ENCODE assay signal across 10 mouse cellular contexts in the genomic region with DNA sequence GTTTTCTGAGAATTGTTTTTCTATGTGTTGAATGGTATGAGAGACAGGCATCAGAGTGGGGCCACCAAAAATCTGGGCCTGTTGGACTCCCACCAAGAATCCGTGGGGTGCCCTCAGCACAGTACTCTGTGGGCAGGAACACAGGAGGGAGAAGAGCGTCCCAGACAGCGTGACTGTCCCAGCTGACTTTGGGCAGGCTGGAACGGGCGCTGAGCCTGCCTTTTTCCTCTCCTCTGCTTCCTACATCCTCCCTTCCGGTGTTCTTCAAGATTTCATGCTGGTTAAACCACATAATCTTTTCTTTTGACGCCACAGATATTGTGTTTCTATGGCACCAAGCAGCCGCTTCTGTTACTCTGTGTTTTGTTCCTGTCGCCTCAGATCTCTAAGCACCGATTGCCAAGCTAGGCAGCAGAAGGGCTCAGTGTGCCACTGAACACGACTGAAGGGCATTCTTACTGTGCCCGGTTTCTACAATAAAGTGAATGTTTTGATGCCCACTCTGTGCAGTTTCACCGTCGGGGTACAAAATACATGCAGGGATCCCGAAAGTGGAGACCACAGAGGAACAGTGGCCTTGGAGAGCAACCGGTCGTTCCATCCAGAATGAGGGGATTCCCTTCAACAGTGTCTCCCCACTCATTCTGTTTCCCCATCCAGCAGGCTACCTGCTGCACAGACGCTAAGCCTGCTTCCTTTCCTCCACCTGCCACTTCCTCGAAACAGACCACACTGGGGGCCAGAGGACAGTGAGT.
DNase-seq lines count a peak whose midpoint lies in the region; ATAC-seq and TF ChIP-seq lines count a peak whose summit lies in the region.
"Had no signal": no experiment of that assay in that cellular context is flagged by ENCODE, and none has a peak within 500 bp of the region (broad histone marks: within the 10 kb centered on the region; RNA-seq: fewer than 3 reads in every experiment).

No protein-coding gene starts in this region.

- no peaks in the 10 kb centered on the region for H3K36me3 ChIP-seq in forebrain, embryonic 14.5 days (ENCODE audit: control insufficient read depth, insufficient read depth, low read length)
- no peaks in the 10 kb centered on the region for H3K36me3 ChIP-seq in forebrain, embryonic 13.5 days (ENCODE audit: poor library complexity, severe bottlenecking)
- H3K36me3 ChIP-seq in midbrain, embryonic 11.5 days (ENCODE audit: control insufficient read depth, insufficient read depth, low read length): no peaks in the 10 kb centered on the region
- H3K36me3 ChIP-seq in midbrain, embryonic 10.5 days: no peaks in the 10 kb centered on the region
- H3K36me3 ChIP-seq: liver, embryonic 15.5 days had no signal

- ATAC-seq in forebrain, embryonic 14.5 days: no peak
- ATAC-seq in forebrain, embryonic 13.5 days: no peak
- ATAC-seq in midbrain, embryonic 11.5 days (ENCODE audit: low FRiP score): no peak

- H3K27ac ChIP-seq in forebrain, embryonic 14.5 days (ENCODE audit: low read depth, low read length): no peak overlapping the region
- H3K27ac ChIP-seq in forebrain, embryonic 13.5 days: no peak overlapping the region
- H3K27ac ChIP-seq in midbrain, embryonic 11.5 days (ENCODE audit: low read depth, low read length): no peak overlapping the region
- no peak overlapping the region for H3K27ac ChIP-seq in midbrain, embryonic 10.5 days (replicated peaks)
- peak overlapping the region; percentile 73 for H3K27ac ChIP-seq in layer of hippocampus, adult 2 months
- H3K27ac ChIP-seq: liver, embryonic 15.5 days; macrophage had no signal

- no peaks in the 10 kb centered on the region for H3K4me1 ChIP-seq in forebrain, embryonic 14.5 days (ENCODE audit: control insufficient read depth, insufficient read depth, low read length)
- H3K4me1 ChIP-seq in forebrain, embryonic 13.5 days: no peaks in the 10 kb centered on the region
- no peaks in the 10 kb centered on the region for H3K4me1 ChIP-seq in midbrain, embryonic 11.5 days (ENCODE audit: control insufficient read depth, insufficient read depth, low read length)
- H3K4me1 ChIP-seq in midbrain, embryonic 10.5 days: 0 out of 2 replicates have a peak, but pooled peaks cover 4% of the 10 kb centered on the region
- H3K4me1 ChIP-seq: liver, embryonic 15.5 days had no signal

- no peak overlapping the region for H3K4me3 ChIP-seq in forebrain, embryonic 14.5 days (ENCODE audit: low read depth, low read length)
- no peak overlapping the region for H3K4me3 ChIP-seq in forebrain, embryonic 13.5 days
- H3K4me3 ChIP-seq in midbrain, embryonic 11.5 days (ENCODE audit: low read depth, low read length): no peak overlapping the region
- H3K4me3 ChIP-seq in midbrain, embryonic 10.5 days: no peak overlapping the region
- peak overlapping the region; percentile 32; the same call in 1 of the 2 replicates for H3K4me3 ChIP-seq in layer of hippocampus, adult 2 months
- H3K4me3 ChIP-seq: liver, embryonic 15.5 days had no signal

- no peaks in the 10 kb centered on the region for H3K27me3 ChIP-seq in forebrain, embryonic 14.5 days (replicated peaks; ENCODE audit: control insufficient read depth, insufficient read depth, low read length)
- H3K27me3 ChIP-seq in forebrain, embryonic 13.5 days: no peaks in the 10 kb centered on the region
- H3K27me3 ChIP-seq in midbrain, embryonic 11.5 days (ENCODE audit: control insufficient read depth, insufficient read depth, low read length): no peaks in the 10 kb centered on the region
- H3K27me3 ChIP-seq in midbrain, embryonic 10.5 days (ENCODE audit: low read depth, poor library complexity, severe bottlenecking): no peaks in the 10 kb centered on the region
- H3K27me3 ChIP-seq: liver, embryonic 15.5 days had no signal

- no peak for TF ChIP-seq CTCF in layer of hippocampus, adult 2 months (conservative IDR thresholded peaks at IDR 0.05)

- H3K9me3 ChIP-seq in forebrain, embryonic 14.5 days (replicated peaks; ENCODE audit: control insufficient read depth, low read length): no peaks in the 10 kb centered on the region
- no peaks in the 10 kb centered on the region for H3K9me3 ChIP-seq in forebrain, embryonic 13.5 days (replicated peaks)
- H3K9me3 ChIP-seq in midbrain, embryonic 11.5 days (ENCODE audit: control insufficient read depth, low read length): no peaks in the 10 kb centered on the region
- H3K9me3 ChIP-seq in midbrain, embryonic 10.5 days (replicated peaks): no peaks in the 10 kb centered on the region
- H3K9me3 ChIP-seq: liver, embryonic 15.5 days had no signal

- H3K9ac ChIP-seq in forebrain, embryonic 14.5 days (ENCODE audit: low read length): no peak overlapping the region
- no peak overlapping the region for H3K9ac ChIP-seq in forebrain, embryonic 13.5 days
- no peak overlapping the region for H3K9ac ChIP-seq in midbrain, embryonic 11.5 days (ENCODE audit: low read length)
- H3K9ac ChIP-seq: liver, embryonic 15.5 days had no signal

- H3K4me2 ChIP-seq in forebrain, embryonic 14.5 days (ENCODE audit: low read length): no peak overlapping the region
- no peak overlapping the region for H3K4me2 ChIP-seq in forebrain, embryonic 13.5 days
- no peak overlapping the region for H3K4me2 ChIP-seq in midbrain, embryonic 11.5 days
- H3K4me2 ChIP-seq: liver, embryonic 15.5 days had no signal

- peak; percentile 30 for DNase-seq in forebrain, embryonic 14.5 days (ENCODE audit: low spot score)
- DNase-seq in midbrain, embryonic 11.5 days (ENCODE audit: low spot score, missing footprints): peak; percentile 68
- DNase-seq in midbrain, embryonic 10.5 days (ENCODE audit: low spot score): no peak
- DNase-seq in layer of hippocampus, adult 2 months (ENCODE audit: low spot score in 2 of 2): peak; percentile 15 to 28
- peak; percentile 29 for DNase-seq in telencephalon, adult 2 months (ENCODE audit: low read depth, low spot score)
- DNase-seq in adrenal gland, postnatal 25 days: no peak
- DNase-seq: thymus, postnatal 14 days had no signal

- 67% methylated on average over 19 of the region's 19 CpGs for WGBS in forebrain, embryonic 14.5 days
- 68% methylated on average over 19 of the region's 19 CpGs for WGBS in forebrain, embryonic 13.5 days
- WGBS in midbrain, embryonic 11.5 days: 69% methylated on average over 19 of the region's 19 CpGs
- WGBS in midbrain, embryonic 10.5 days: 74% methylated on average over 19 of the region's 19 CpGs

Comparison
In these comparisons a context has a peak if more than half of its experiments do, and no peak if none do; other contexts are left out.
1. DNase-seq: peak in forebrain, embryonic 14.5 days (single experiment), midbrain, embryonic 11.5 days (single experiment), layer of hippocampus, adult 2 months (2 of 2) and telencephalon, adult 2 months (single experiment); none in midbrain, embryonic 10.5 days (single experiment) and adrenal gland, postnatal 25 days (single experiment).